Mouse (Mus musculus) neural tube, embryonic 15.5 days (tissue): ENCODE measurements around the gene Ppt2. TPM values are rescaled to one million over a fixed set of nuclear protein-coding genes. Genes with fewer than 3 reads are reported as not detected.

ENCODE experiments used
- ATAC-seq: fragments of 200-750 bp; cut with Nextera tagmentation; 2 replicates; pipeline ENCODE4 v1.8.0; 2017; ENCODE audit warnings: mild to moderate bottlenecking, moderate TSS enrichment, moderate library complexity; ENCODE audit not compliant: low FRiP score
- H3K27ac ChIP-seq: fragments of 300-500 bp; sonication (generic); replicated peaks from 2 replicates; pipeline ENCODE4 v1.5.1; 2015; ENCODE audit warnings: mild to moderate bottlenecking, inconsistent platforms
- H3K27me3 ChIP-seq: fragments of 300-500 bp; sonication (generic); replicated peaks from 2 replicates; pipeline ENCODE4 v1.6.1; 2015; ENCODE audit warnings: inconsistent platforms
- H3K36me3 ChIP-seq: fragments of 300-500 bp; sonication (generic); 2 replicates; pipeline ENCODE4 v1.6.1; 2015; ENCODE audit warnings: inconsistent platforms
- H3K4me1 ChIP-seq: fragments of 300-500 bp; sonication (generic); 2 replicates; pipeline ENCODE4 v1.6.1; 2015; ENCODE audit warnings: inconsistent platforms
- H3K4me2 ChIP-seq: fragments of 300-500 bp; sonication (generic); 2 replicates; pipeline ENCODE4 v1.6.1; 2015; ENCODE audit warnings: inconsistent platforms, mild to moderate bottlenecking, moderate library complexity
- H3K4me3 ChIP-seq: fragments of 300-500 bp; sonication (generic); replicated peaks from 2 replicates; pipeline ENCODE4 v1.5.1; 2015; ENCODE audit warnings: mild to moderate bottlenecking, inconsistent platforms
- H3K9ac ChIP-seq: fragments of 300-500 bp; sonication (generic); replicated peaks from 2 replicates; pipeline ENCODE4 v1.6.1; 2015; ENCODE audit warnings: mild to moderate bottlenecking, inconsistent platforms
- H3K9me3 ChIP-seq: fragments of 300-500 bp; sonication (generic); replicated peaks from 2 replicates; pipeline ENCODE4 v1.6.1; 2016; ENCODE audit warnings: inconsistent platforms
- WGBS: fragments of 180-500 bp; shearing (Covaris S2); methylation state at CpG from one replicate; pipeline ENCODE4 v1.1.7; 2015; ENCODE audit warnings: mixed read lengths; 5-methylcytosine and 5-hydroxymethylcytosine counted together
- polyA plus RNA-seq: library from polyadenylated mRNA; unstranded; fragments of >200 nt; fragmentation: Nextera tagmentation; extraction: Ambion mirVana; gene quantifications from 2 replicates; pipeline ENCODE4 v1.2.1, GENCODE M21; 2015

Ppt2 gene
- polyA plus RNA-seq, 1 experiment from 2014 or later: 20.1 TPM

DNA sequence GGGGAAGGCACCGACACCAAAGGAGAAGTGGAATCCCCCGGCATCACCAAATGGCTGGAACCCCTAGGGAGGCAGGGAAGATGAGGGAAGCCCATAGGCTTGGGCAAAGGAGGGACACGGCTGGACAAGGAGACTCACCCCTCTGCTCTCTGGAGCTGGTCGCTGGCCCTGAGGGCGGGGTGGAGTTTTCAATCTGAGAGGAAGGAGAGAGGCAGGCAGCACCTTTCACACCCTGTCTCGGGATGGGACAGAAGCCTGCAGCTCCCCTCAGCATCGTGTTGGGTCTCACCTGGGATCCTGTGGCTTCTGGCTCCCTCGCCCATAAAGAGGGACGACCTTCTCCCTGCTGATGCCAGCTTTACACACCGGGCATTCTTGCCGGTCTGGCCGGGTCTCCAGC lies 26.5 kb downstream of the Ppt2 start:
- H3K9ac ChIP-seq: no peak overlapping the region
- WGBS: 89% methylated on average over 12 of the region's 12 CpGs
- no peaks in the 10 kb centered on the region for H3K27me3 ChIP-seq
- ATAC-seq: no peak
- no peaks in the 10 kb centered on the region for H3K9me3 ChIP-seq
- peak overlapping the region; percentile 70 for H3K4me3 ChIP-seq
- H3K36me3 ChIP-seq: peaks cover 21% of the 10 kb centered on the region
- H3K27ac ChIP-seq: no peak overlapping the region
- peak overlapping the region; percentile 69 for H3K4me2 ChIP-seq
- H3K4me1 ChIP-seq: peaks cover 29% of the 10 kb centered on the region

DNA sequence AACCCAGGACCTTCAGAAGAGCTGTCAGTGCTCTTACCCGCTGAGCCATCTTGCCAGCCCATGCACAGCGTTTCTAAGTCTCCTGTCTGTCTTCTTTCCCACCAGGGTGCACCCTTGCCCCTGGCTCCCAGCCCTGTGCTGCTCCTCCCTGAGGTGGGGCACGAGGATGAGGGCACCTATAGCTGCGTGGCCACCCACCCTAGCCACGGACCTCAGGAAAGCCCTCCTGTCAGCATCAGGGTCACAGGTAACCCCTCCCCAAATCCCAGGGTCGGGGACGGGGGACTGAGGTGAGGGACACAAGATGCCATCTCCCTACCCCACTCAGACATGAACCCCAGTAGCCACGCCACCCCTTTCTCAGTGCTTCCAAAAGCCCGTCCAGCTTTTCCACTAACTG lies 28.4 kb downstream of the Ppt2 start:
- WGBS: 76% methylated on average over 9 of the region's 9 CpGs
- no peaks in the 10 kb centered on the region for H3K9me3 ChIP-seq
- H3K4me3 ChIP-seq: no peak overlapping the region
- no peak overlapping the region for H3K27ac ChIP-seq
- ATAC-seq: no peak
- H3K9ac ChIP-seq: no peak overlapping the region
- no peaks in the 10 kb centered on the region for H3K27me3 ChIP-seq
- no peak overlapping the region for H3K4me2 ChIP-seq
- H3K36me3 ChIP-seq: peaks cover 37% of the 10 kb centered on the region
- peaks cover 29% of the 10 kb centered on the region for H3K4me1 ChIP-seq

DNA sequence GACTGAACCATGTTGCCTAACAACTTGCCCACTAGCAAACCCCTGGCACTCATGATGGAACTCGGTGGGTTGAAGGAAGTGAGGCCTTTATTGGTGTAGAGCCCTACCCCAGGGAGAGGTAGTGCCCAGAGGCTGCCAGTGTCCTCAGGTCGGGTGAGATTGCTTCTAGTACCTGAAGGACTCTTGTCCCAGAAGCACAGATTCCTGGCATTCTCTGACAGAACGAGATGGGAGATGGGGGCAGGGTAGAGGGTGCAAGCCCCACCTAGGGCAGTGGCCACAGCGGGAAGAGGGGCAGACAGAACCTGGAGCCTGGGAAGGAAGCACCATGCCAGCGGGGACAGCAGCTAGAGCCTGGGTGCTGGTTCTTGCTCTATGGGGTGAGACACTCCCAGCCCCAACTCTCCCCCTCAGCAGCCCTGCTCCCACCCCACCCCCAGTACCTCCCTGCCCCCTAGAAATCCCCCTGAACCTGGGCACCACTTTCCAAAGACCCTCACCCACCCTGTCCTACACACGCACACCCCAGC lies 30.7 kb downstream of the Ppt2 start, which contains the start of gene Ager:
Gene Ager (plus strand): TSS at position 297 of the 530 bp plus-strand sequence.
- Histone ChIP-seq H3K4me1 (peaks cover 43% of the 10 kb centered on the region), H3K27ac (no peak within 1 kb of the TSS)

DNA sequence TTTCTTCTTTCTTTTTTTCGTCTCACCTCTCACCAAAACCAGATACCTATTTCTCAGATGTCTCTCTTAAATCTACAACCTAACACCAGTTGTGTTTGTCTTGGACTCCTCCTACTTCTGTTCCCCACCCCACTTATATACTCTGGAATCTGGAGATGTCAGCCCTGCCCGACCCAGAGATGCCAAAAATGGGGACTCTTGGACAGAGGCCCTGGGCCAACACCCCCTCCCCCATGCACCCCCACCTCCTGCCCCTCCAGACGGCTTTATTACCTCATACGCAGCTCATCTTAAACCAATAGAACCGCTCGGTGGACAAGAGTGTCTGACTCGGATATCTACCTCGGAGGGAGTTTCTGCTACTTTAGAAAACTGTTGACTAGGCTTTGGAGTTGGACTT lies 32.2 kb downstream of the Ppt2 start:
- WGBS: 74% methylated on average over 8 of the region's 8 CpGs
- Histone ChIP-seq H3K27me3 (no peaks in the 10 kb centered on the region), H3K4me1 (peaks cover 41% of the 10 kb centered on the region), H3K27ac (no peak overlapping the region), H3K9ac (no peak overlapping the region), H3K9me3 (no peaks in the 10 kb centered on the region), H3K36me3 (peaks cover 35% of the 10 kb centered on the region), H3K4me2 (no peak overlapping the region), H3K4me3 (no peak overlapping the region)
- no peak for ATAC-seq

More for the DNA sequence above, 30.7 kb downstream of the Ppt2 start, which contains the start of gene Ager:
- Histone ChIP-seq H3K9ac (no peak within 1 kb of the TSS), H3K27me3 (no peaks in the 10 kb centered on the region), H3K4me3 (no peak within 1 kb of the TSS), H3K9me3 (no peaks in the 10 kb centered on the region), H3K4me2 (no peak within 1 kb of the TSS), H3K36me3 (peaks cover 42% of the 10 kb centered on the region)
- 22% methylated on average over 6 of the region's 6 CpGs for WGBS
- ATAC-seq: no peak

DNA sequence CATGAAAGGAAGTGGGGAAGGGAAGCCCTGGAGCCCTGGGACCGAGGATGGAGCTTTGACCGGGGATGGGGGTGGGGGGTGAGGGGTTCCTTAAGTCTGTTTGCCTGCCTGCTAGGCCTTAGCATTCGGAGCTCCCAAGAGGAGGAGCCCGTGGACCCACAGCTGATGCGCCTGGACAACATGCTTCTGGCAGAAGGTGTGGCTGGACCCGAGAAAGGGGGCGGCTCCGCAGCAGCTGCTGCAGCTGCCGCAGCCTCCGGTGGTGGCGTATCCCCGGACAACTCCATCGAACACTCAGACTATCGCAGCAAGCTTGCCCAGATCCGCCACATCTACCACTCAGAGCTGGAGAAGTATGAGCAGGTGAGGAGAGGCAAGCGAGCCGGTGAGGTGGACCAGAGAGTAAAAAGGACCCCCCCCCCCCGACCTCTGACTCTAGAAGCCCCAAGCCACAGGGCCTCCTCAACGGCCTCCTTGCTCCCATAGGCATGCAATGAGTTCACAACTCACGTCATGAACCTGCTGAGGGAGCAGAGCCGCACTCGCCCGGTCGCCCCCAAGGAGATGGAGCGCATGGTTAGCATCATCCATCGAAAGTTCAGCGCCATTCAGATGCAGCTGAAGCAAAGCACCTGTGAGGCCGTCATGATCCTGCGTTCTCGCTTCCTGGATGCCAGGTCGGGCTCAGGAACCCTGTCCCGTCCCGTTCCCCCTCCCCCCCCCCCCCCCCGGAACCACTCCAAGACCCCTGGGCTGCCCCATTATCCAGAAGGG lies 34.4 kb downstream of the Ppt2 start:
- H3K9ac ChIP-seq: peak overlapping the region; percentile 97
- peaks cover 21% of the 10 kb centered on the region for H3K36me3 ChIP-seq
- H3K4me1 ChIP-seq: peaks cover 56% of the 10 kb centered on the region
- WGBS: 49% methylated on average over 33 of the region's 34 CpGs
- H3K4me2 ChIP-seq: peak overlapping the region; percentile 88
- peak overlapping the region; percentile 98 for H3K27ac ChIP-seq
- no peak for ATAC-seq
- peak overlapping the region; percentile 78 for H3K4me3 ChIP-seq
- H3K9me3 ChIP-seq: no peaks in the 10 kb centered on the region
- no peaks in the 10 kb centered on the region for H3K27me3 ChIP-seq

DNA sequence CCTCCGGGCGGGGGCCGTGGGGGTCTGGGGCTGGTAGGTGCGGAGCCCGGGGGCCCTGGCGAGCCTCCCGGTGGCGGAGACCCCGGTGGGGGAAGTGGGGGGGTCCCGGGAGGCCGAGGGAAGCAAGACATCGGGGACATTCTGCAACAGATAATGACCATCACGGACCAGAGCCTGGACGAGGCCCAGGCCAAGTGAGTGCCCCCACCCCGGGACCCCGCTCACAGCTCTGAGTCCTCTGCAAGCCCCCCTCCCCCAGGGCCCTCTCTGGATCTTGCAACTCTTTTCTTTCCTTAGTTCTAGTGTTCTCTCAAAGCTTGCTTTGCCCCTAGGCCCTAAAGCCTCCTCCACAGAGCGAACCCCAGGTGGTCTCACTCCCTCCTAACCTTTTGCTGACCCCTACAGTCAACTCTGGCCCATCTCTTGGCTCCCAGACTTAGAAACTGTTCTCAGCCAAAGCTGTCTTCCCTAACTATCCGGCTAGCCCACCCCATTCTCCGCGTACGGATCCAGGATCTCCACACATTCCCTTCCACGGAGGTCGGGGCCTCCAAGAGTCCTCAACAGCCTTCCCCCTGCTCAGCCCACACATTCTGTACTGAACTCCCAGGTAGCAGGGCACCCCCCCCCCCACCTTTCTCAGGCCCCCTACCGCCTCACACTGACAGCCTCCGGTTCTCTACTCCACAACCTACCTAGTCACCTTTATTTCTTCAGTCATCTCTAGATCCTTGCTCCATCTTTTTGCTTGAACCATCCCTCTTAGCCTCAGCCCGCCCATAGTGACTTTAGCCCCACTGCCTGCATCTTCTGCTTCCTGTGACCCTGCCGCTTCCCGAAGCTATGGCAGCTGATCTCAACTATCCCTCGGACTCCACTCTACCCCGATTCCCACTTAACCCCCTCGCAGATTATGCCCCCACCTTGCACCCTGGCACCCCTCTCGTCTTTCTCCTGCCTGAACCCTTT lies 35.4 kb downstream of the Ppt2 start:
- Histone ChIP-seq H3K9ac (peak overlapping the region; percentile 97), H3K27me3 (no peaks in the 10 kb centered on the region), H3K4me1 (peaks cover 65% of the 10 kb centered on the region), H3K9me3 (no peaks in the 10 kb centered on the region), H3K36me3 (peaks cover 21% of the 10 kb centered on the region), H3K4me3 (peak overlapping the region; percentile 78), H3K27ac (peak overlapping the region; percentile 98), H3K4me2 (peak overlapping the region; percentile 88)
- peak; percentile 15; the same call in 1 of the 2 replicates for ATAC-seq
- WGBS: 2% methylated on average over 31 of the region's 32 CpGs

DNA sequence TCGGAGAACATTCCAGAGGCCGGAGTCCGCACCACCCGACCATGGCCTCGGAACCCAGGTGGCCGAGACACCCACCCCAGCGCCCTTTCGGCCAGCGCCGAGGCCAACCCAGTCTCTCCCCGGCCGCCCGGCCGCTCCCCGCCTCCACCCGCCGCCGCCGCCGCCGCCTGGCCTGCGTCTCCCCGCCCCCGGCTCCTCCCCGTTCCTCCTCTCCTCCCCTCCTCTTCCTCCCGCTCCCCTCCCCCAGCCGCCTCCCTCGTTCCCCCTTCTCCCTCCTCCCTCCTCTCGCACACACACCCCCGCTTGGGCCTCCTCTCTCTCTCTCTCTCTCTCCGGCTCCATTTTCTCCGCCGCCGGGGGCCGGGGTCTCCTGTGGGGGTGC lies 36.3 kb downstream of the Ppt2 start:
- Histone ChIP-seq H3K36me3 (peaks cover 21% of the 10 kb centered on the region), H3K27ac (peak overlapping the region; percentile 98), H3K9me3 (no peaks in the 10 kb centered on the region), H3K4me1 (peaks cover 65% of the 10 kb centered on the region), H3K4me3 (peak overlapping the region; percentile 78), H3K9ac (peak overlapping the region; percentile 97), H3K4me2 (peak overlapping the region; percentile 88), H3K27me3 (no peaks in the 10 kb centered on the region)
- peak; percentile 56 for ATAC-seq
- WGBS: 1% methylated on average over 32 of the region's 35 CpGs

DNA sequence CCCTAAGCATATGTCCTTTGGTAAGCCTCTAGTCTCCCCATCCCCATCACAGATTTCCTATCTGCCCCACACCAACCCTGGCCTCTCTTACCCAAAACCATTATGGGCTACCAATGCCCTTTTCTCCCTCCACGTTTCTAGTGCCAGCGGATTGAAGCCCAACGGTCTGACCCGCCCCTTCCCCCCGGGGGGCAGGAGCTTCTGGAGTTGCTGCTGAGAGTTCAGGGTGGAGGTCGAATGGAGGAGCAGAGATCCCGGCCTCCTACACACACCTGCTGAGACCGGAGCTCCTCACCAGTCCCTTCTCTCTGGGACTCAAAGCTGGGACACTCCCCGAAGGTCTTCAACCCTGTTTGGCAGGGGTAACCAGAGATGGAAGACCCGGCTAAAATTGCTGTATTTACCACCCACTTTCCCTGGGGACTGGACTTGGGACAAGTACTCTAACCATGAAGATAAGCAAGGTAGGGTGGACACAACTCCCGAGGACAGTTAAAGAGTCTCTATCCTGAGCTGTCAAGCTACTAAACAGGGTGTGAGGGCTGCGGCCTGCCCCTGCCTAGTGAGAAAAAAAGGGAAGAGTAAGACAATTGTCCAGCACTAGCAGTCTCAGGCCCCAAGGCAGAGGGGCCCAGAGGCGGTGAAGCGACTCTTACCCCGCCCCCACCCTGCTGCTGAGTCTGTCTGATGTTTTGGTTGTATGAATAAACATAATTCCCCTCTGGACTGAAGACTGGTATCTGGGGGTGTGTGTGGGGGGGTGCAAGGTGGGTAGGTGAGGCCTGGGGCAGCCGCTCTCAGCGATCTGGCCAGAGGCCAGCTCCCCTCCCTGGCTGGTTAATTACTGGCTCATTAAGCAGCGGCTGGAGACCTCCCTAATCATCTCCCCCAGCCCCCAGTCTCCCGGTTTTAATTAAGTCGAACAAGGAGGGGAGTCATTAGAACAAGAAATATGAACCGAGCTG lies 37.0 kb downstream of the Ppt2 start, which contains the start of gene Pbx2:
Gene Pbx2 (plus strand): TSS at position 238 of the 965 bp plus-strand sequence.
- Histone ChIP-seq H3K27ac (peak within 1 kb of the TSS; percentile 98), H3K4me1 (peaks cover 68% of the 10 kb centered on the region), H3K36me3 (peaks cover 16% of the 10 kb centered on the region), H3K9ac (peak within 1 kb of the TSS; percentile 97), H3K9me3 (no peaks in the 10 kb centered on the region), H3K4me2 (peak within 1 kb of the TSS; percentile 88), H3K4me3 (peak within 1 kb of the TSS; percentile 78), H3K27me3 (no peaks in the 10 kb centered on the region)
- ATAC-seq: peak; percentile 1
- WGBS: 3% methylated on average over 21 of the region's 21 CpGs

DNA sequence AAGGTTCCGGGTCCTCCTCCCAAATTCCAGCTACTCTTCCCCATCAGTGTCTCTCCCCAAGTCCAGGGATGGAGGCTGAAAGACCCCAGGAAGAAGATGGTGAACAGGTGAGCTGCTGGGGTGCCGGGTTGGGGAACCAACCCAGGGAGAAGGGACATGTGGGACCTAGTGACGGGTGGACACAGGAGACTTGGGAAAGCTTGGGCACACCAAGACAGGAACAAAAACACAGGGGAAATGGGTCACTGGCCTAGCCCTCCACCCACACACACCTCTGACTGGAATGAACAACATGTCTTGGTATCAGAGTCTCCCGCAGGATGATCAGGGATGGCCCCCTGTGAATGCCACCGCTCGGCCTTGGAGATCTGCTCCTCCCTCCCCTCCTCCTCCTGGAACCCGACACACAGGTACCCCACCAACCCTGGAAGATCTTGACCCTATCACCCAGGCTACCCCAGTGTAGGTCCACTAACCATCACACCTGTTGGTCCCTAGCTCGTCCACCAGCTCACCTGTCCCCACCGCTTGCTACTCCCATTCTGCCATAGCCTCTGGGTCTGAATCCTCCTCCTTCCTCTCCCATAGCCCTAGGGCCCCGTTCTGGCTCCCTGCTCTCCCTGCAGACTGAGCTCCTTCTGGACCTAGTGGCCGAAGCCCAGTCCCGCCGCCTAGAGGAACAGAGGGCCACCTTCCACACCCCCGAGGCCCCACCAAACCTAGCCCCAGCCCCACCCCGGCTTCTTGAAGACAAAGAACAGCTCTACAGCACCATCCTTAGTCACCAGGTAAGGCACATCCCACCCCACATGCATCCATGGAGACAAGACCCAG lies 37.9 kb downstream of the Ppt2 start:
- 70% methylated on average over 15 of the region's 15 CpGs for WGBS
- H3K36me3 ChIP-seq: peaks cover 6% of the 10 kb centered on the region
- ATAC-seq: no peak
- H3K27me3 ChIP-seq: no peaks in the 10 kb centered on the region
- H3K27ac ChIP-seq: peak overlapping the region; percentile 98
- H3K4me1 ChIP-seq: peaks cover 72% of the 10 kb centered on the region
- 0 out of 2 replicates have a peak overlapping the region, but pooled peaks have one; percentile 10 for H3K9ac ChIP-seq
- H3K4me3 ChIP-seq: peak overlapping the region; percentile 78; the same call in 1 of the 2 replicates
- peak overlapping the region; percentile 88 for H3K4me2 ChIP-seq
- no peaks in the 10 kb centered on the region for H3K9me3 ChIP-seq

DNA sequence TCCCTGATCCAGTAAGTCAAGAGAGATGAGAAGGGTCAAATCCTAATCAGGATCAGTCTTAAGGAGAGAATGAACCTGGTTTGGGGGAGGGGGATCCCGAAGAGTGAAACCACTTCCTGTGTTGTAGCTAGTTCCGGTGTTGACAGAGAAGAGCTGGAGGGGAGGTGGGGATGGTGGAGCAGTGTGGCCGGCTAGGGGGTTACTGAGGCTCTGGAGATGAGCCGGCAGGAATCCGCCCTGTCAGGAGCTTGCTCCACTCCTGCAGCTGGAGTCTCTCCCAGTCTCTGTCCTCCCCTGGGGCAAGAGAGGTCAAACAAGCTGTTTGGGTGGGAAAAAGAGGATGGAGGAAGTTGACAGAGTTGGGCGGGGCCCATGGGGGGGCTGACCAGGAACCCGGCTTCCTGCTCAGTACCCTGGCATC lies 38.6 kb downstream of the Ppt2 start, which contains the start of gene Gpsm3:
Gene Gpsm3 (plus strand): TSS at position 126 of the 421 bp plus-strand sequence.
- Histone ChIP-seq H3K36me3 (peaks cover 3% of the 10 kb centered on the region), H3K27me3 (no peaks in the 10 kb centered on the region), H3K4me3 (0 out of 2 replicates have a peak within 1 kb of the TSS, but pooled peaks have one; percentile 78), H3K9me3 (no peaks in the 10 kb centered on the region), H3K9ac (0 out of 2 replicates have a peak within 1 kb of the TSS, but pooled peaks have one; percentile 10), H3K4me2 (peak within 1 kb of the TSS; percentile 88), H3K27ac (peak within 1 kb of the TSS; percentile 98), H3K4me1 (peaks cover 69% of the 10 kb centered on the region)
- 31% methylated on average over 7 of the region's 7 CpGs for whole genome bisulfite sequencing
- ATAC-seq: no peak
